Mouse (Mus musculus): Measurements from ENCODE around the gene Herc3.
A peak's percentile ranks its signal among the peaks of the same experiment; 100 is the strongest.

Gene Herc3

DNA sequence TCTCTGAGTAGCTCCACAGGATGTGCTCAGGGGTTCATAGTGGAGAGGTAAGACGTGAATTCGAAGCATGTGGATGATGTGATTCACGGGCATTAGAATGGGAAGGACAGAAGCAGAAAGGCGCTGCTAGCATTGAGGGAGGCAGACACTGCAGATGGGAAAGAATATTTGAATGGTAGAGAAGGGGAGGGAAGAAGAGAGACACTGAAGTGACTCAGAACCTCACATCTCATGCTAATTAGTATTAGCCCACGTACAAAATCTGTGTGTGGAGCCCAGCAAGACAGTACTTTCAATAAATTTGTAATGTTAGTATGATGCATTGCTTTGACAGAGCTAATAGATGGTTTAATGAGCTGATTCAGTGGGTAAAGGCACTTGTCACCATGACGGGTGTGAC lies 89.5 kb downstream of the Herc3 start:
- no peak for DNase-seq (ENCODE audit: low read depth, low spot score)

- DNase-seq (ENCODE audit: low read depth, low spot score) = no peak
These were observed 90.4 kb downstream of the Herc3 start for GRCm38 (mm10) chr6:58921623-58922022.

GRCm38 (mm10) chr6:58922511-58922910 lies 91.2 kb downstream of the Herc3 start:
- DNase-seq (ENCODE audit: low read depth, low spot score) = no peak

GRCm38 (mm10) chr6:58927881-58928280 lies 96.6 kb downstream of the Herc3 start:
- no peak for DNase-seq (ENCODE audit: low read depth, low spot score)

- no peak for DNase-seq (ENCODE audit: low read depth, low spot score)
These were observed 98.7 kb downstream of the Herc3 start for GRCm38 (mm10) chr6:58929911-58930431.

DNA sequence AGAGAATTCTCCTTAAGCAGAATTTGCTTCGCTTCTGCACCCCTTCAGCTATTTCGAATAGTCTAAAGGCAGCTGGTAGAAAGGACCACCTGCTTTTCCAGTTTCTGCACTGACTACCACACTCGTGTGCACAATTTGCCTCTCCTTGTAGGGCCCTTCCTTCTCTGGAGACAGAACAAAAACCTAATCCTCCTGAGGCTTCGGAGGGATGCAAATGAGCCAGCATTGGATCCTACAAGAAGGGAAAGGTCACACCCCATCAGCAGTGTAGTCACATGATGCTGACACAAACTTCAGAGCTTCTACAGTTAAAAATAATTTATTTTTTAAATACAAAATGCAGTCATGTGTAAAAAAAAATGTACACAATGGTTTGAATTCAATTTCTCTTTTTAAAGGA lies 99.9 kb downstream of the Herc3 start:
- no peak for DNase-seq (ENCODE audit: low read depth, low spot score)

- DNase-seq (ENCODE audit: low read depth, low spot score) = no peak
These were observed 101.4 kb downstream of the Herc3 start for GRCm38 (mm10) chr6:58932515-58933188.

DNA sequence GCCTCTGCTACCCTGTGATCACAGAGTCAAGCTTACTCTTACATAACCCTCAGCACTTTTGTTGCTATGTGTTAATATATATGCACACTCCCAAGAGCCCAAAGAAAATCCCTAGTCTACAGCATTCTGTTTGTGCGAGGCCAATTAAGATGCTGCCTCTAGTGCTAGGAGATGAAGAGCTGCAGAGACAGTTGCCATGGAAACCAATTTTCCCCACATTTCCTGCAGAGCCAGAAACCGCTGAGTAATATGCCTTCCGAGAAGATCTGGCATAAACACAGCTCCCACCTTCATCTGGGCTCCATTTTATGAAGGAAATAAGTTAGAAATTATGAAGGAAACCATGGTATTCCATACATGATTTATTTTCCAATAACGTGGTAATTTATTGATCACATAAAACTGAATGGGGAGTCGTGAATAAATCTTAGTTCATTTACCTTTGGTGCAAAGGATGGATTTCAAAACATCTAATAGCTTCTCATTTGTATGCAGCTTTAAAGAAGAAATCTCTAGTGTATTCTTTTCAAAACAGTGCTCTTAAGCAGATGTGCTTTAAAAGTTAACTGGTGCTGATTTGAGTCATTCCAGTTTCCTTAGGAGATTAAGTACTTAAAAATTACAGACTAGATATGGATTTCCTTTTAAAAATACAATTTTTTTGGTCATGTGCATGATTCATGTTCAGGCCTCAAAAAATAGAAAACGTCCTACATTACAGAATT lies 102.1 kb downstream of the Herc3 start:
- DNase-seq (ENCODE audit: low read depth, low spot score) = peak; percentile 42

DNA sequence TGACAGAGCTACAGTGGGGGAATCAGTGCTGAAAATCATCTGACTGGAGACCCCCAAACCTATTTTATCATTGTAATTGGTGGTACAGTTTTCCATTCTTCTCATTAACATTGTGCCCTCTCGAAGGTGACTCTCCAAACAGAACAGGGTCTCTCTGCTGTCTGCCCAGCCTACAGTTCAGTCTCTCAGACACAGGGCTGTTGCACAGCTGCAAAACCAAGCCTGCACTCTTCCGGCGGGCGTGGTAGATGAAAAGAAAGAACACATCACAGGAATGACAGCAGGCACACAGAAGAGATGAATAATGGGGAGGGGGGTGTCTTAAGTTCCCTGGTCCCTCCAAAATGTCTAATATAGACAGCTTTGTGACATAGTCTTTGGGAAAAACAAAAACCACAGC lies 102.9 kb downstream of the Herc3 start:
- DNase-seq (ENCODE audit: low read depth, low spot score) = no peak

- no peak for DNase-seq (ENCODE audit: low read depth, low spot score)
These were observed 106.5 kb downstream of the Herc3 start for GRCm38 (mm10) chr6:58937726-58938125.

DNA sequence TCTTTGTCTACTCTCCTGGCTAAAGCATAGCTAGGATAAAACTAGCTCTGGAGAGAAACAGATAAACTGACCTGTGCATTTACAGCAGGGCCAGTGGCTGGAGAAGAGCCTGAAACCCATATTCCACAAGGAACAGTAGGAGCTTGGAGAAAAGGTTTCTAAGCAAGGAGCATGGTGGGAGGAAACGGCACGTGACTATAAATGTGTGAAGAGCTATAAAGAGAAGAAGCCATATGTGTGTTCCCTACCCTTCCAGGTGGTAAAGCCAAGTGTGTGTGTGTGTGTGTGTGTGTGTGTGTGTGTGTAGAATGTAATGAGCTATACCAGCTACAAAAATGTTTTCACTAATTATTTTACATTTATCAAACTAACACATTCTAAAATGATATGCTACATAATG lies 111.0 kb downstream of the Herc3 start:
- DNase-seq (ENCODE audit: low read depth, low spot score) = no peak

- no peak for DNase-seq (ENCODE audit: low read depth, low spot score)
These were observed 112.7 kb downstream of the Herc3 start for GRCm38 (mm10) chr6:58943958-58944357.

GRCm38 (mm10) chr6:58946246-58946645 lies 115.0 kb downstream of the Herc3 start:
- DNase-seq (ENCODE audit: low read depth, low spot score) = no peak

DNA sequence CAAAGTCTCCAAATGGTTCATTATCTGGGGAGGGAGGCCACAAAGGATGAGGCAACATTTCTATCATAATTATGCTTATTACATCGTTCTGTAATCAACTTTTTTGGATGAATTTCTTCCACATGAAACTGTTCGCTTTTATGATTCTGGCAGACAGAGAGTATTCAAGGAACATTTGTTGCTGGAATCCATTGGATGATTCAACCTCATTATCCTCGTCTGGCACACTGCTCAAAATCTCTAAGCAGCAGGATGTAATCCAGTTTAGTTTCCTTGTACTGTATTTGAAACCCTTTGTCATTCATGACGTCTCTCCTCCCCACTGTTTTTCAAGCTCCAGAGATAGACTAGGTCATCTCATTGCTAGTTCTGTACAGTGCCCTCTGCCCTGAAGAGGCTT lies 115.6 kb downstream of the Herc3 start:
- peak; percentile 6 for DNase-seq (ENCODE audit: low read depth, low spot score)

DNA sequence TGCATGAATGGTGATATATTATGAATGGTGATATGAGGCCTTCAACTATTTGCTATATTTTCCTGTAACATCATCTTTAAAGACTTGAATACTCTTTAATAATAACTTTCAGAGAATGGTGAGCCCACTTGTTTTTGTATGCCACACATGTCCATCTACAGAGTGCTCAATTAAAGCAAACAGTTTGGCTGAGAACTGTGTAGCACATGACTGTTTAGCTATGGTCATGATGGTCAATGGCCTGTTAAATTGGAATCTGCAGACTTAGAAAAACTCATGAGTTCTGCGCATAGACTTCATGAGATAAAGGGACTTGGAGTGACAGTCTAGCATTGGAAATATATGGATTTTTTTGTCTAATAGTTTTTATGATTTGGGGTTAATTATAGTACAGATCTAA lies 119.1 kb downstream of the Herc3 start:
- no peak for DNase-seq (ENCODE audit: low read depth, low spot score)

DNA sequence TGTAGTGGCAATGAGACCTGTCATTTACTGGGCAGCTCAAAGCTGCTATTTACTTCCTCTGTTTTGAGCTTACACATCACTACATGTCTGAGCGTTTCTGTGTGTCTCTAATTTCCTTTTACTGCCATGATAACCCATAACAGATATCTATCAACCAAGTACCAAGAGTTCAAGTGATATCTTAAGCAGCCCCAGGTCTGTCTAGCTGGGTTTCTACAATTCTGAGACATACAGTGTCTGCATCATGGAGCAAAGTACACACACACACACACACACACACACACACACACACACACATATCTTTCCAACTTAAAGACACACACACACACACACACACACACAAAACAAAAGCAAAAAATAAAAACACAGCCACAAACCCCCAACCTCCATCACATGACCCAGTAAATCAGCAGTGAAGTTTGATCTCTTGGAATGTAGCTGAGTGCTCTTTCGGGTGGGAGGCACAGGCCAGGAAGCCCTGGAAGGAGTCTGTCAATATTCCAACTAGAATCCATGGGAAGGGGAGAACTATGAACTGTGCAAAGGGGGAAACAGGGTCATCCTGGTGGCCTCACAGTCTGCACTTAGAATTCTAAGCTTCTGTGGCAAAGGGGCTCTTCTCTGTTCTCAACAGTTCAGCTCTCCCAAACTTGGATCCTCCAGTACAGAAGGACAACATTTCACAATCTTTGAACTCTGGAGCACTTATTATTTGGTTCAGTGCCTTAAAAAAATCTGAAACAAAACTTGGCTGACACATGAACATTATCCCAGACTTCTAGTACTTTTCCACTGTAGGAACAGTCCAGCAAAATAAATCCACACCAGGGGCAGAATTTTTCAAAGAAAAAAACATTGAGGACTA lies 120.1 kb downstream of the Herc3 start:
- DNase-seq (ENCODE audit: low read depth, low spot score) = no peak

GRCm38 (mm10) chr6:58960523-58960922 lies 129.3 kb downstream of the Herc3 start:
- DNase-seq (ENCODE audit: low read depth, low spot score) = no peak

- DNase-seq (ENCODE audit: low read depth, low spot score) = no peak
These were observed 131.4 kb downstream of the Herc3 start for GRCm38 (mm10) chr6:58962691-58963090.

DNA sequence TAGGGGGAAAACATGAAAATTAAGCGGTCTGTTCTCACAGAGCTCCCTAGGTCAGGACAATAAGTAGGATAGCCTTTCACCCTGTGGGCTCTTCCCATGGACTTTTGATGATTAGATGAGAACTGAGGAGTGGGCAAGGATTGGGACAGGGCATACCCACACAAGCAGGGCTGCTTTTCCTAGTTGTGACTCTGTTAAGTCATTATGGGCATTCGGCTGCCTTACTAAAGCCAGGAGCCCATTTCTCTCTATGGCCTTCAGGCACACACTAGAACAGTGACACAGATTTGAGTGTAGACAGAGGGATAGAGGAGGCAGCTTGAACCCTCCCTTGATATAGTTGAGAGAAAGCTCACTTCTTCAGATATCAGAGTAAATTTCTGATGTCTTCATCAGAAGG lies 132.8 kb downstream of the Herc3 start:
- DNase-seq (ENCODE audit: low read depth, low spot score) = no peak

DNA sequence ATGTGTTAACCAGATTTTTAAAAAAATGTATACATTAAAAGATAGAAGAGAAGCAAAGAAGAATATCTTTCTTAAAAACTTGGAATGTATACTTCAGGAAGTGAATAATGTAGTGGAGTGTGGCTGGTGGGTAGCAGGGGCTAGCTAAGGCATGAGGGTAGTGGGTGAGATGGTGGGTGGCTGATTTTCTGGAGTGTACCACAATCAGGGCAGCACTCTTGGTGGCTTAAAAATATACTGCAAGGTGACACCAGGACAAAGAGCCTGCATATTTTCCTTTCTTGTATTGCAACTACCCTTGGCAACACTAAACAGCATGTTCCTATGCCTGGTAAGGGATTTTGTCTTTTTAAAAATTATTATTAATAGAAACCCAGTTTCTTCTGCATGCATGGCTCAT lies 133.3 kb downstream of the Herc3 start:
- DNase-seq (ENCODE audit: low read depth, low spot score) = no peak

- DNase-seq (ENCODE audit: low read depth, low spot score) = no peak
These were observed 134.0 kb downstream of the Herc3 start for GRCm38 (mm10) chr6:58965071-58965831.

All from R1 (cell line).